Mouse (Mus musculus) embryo, embryonic 10 days (tissue): ENCODE measurements at regions not wholly inside any gene's neighbourhood (a gene's known extent, or its start where the extent isn't known, plus 50 kb on each side); places are given as distances from the start of the nearest gene placed in this dataset.
"Not testable (repeated sequence)": the region's sequence is repeated elsewhere in the genome, so short reads cannot be mapped to it uniquely, and the experiment has no call there.

Experiments
- DNase-seq: peaks from one replicate; pipeline ENCODE4 v3.0.0-alpha.2; 2015; ENCODE audit warnings: low spot score

GRCm38 (mm10) chr1:189584831-189585230, 103.1 kb downstream of the Cenpf start:
- no peak for DNase-seq

- no peak for DNase-seq
Measured at GRCm38 (mm10) chr1:189581427-189581826, 106.5 kb downstream of the Cenpf start.

- DNase-seq, result peak; percentile 79
Measured at GRCm38 (mm10) chr1:189579358-189579757, 108.5 kb downstream of the Cenpf start.

GRCm38 (mm10) chr1:189576311-189577002, 111.4 kb downstream of the Cenpf start:
- DNase-seq, result peak; percentile 53

- no peak for DNase-seq
Measured at GRCm38 (mm10) chr1:189575525-189576240, 112.2 kb downstream of the Cenpf start.

GRCm38 (mm10) chr1:189566491-189566890, 121.4 kb downstream of the Cenpf start:
- no peak for DNase-seq

GRCm38 (mm10) chr1:189561831-189562230, 126.1 kb downstream of the Cenpf start:
- DNase-seq, result no peak

- no peak for DNase-seq
Measured at GRCm38 (mm10) chr1:189560576-189560975, 127.3 kb downstream of the Cenpf start.

- no peak for DNase-seq
Measured at GRCm38 (mm10) chr1:189550851-189551250, 137.0 kb downstream of the Cenpf start.

- DNase-seq, result no peak
Measured at GRCm38 (mm10) chr1:189532834-189533233, 130.8 kb upstream of the Kcnk2 start.

- no peak for DNase-seq
Measured at GRCm38 (mm10) chr1:189526329-189526728, 124.3 kb upstream of the Kcnk2 start.

- no peak for DNase-seq
Measured at GRCm38 (mm10) chr1:189515476-189515875, 113.4 kb upstream of the Kcnk2 start.

GRCm38 (mm10) chr1:189513358-189513757, 111.3 kb upstream of the Kcnk2 start:
- DNase-seq, result no peak

- not testable (repeated sequence) for DNase-seq
Measured at GRCm38 (mm10) chr1:189507301-189507700, 105.2 kb upstream of the Kcnk2 start.

GRCm38 (mm10) chr1:189499703-189500102, 97.6 kb upstream of the Kcnk2 start:
- DNase-seq, result no peak

- DNase-seq, result no peak
Measured at GRCm38 (mm10) chr1:189499141-189499540, 97.1 kb upstream of the Kcnk2 start.

- no peak for DNase-seq
Measured at GRCm38 (mm10) chr1:189497031-189497430, 95.0 kb upstream of the Kcnk2 start.

GRCm38 (mm10) chr1:189495386-189496150, 93.5 kb upstream of the Kcnk2 start:
- no peak for DNase-seq

- DNase-seq, result peak; percentile 33
Measured at GRCm38 (mm10) chr1:189494896-189495295, 92.8 kb upstream of the Kcnk2 start.

GRCm38 (mm10) chr1:189485336-189485735, 83.3 kb upstream of the Kcnk2 start:
- no peak for DNase-seq

- no peak for DNase-seq
Measured at GRCm38 (mm10) chr1:189483331-189483730, 81.3 kb upstream of the Kcnk2 start.

- DNase-seq, result no peak
Measured at GRCm38 (mm10) chr1:189478051-189478450, 76.0 kb upstream of the Kcnk2 start.

GRCm38 (mm10) chr1:189476796-189477195, 74.7 kb upstream of the Kcnk2 start:
- no peak for DNase-seq
